Mouse (Mus musculus): ENCODE measurements at regions not wholly inside any gene's neighbourhood (a gene's known extent, or its start where the extent isn't known, plus 50 kb on each side); places are given as distances from the start of the nearest gene placed in this dataset.
"Not testable (repeated sequence)": the region's sequence is repeated elsewhere in the genome, so short reads cannot be mapped to it uniquely, and the experiment has no call there.

DNA sequence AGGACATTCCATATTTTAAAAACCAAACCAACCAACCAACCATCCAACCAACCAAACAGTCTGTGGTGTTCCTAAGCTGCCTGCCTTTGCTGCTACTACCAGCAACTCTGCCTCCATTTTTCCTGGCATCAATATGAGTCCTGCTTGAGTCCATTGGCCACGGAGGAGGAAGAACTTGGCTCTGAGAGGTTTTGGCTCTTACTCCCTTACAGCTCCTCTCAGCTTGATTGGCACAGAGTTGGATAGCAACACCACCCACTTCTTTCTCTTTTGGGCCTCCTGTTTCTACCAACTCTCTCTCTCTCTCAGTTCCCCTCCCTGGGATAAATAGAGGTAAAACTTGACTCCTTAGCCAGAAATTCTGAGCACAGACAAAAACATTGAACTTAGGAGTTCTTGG lies 804.6 kb upstream of the Kirrel3 start:
- Histone ChIP-seq H3K27me3 (replicated peaks) (no peaks in the 10 kb centered on the region), H3K36me3 (no peaks in the 10 kb centered on the region), H3K27ac (no peak overlapping the region), H3K9me3 (replicated peaks) (no peaks in the 10 kb centered on the region), H3K4me3 (no peak overlapping the region), H3K9ac (no peak overlapping the region), H3K4me2 (no peak overlapping the region), H3K4me1 (no peaks in the 10 kb centered on the region)
- no peak for ATAC-seq
- WGBS (ENCODE audit: insufficient replicate concordance), result 33% methylated on average over 1 of the region's 1 CpGs

DNA sequence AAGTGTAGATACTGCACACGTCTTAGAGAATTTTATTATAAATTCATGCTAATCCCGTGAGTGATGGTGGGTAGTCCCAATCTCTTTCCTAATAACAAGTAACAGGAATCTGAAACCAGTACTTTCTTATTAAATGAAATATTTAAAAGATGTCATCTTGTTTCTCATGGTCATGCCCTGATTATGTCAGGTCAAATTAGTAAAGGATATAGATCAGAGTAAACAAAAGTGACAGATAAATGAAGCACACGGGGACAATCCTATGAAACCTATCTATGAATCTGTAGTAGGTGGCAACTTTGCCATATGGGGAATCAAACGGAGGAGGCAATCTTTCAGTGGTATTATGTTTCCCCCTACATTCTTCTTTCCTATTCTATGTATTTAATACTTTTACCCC lies 794.0 kb upstream of the Kirrel3 start:
- no peaks in the 10 kb centered on the region for H3K36me3 ChIP-seq
- no peaks in the 10 kb centered on the region for H3K9me3 ChIP-seq (replicated peaks)
- H3K4me2 ChIP-seq, result no peak overlapping the region
- H3K27ac ChIP-seq, result no peak overlapping the region
- no peaks in the 10 kb centered on the region for H3K4me1 ChIP-seq
- no peaks in the 10 kb centered on the region for H3K27me3 ChIP-seq (replicated peaks)
- no peak overlapping the region for H3K9ac ChIP-seq
- H3K4me3 ChIP-seq, result no peak overlapping the region
- ATAC-seq, result no peak
- whole genome bisulfite sequencing (ENCODE audit: insufficient replicate concordance), result 58% methylated on average over 4 of the region's 4 CpGs

- H3K9ac ChIP-seq, result no peak overlapping the region
- ATAC-seq, result no peak
- no peak overlapping the region for H3K27ac ChIP-seq
- no peak overlapping the region for H3K4me3 ChIP-seq
- H3K27me3 ChIP-seq (replicated peaks), result no peaks in the 10 kb centered on the region
- H3K4me1 ChIP-seq, result no peaks in the 10 kb centered on the region
- H3K9me3 ChIP-seq (replicated peaks), result no peaks in the 10 kb centered on the region
- WGBS (ENCODE audit: insufficient replicate concordance), result 69% methylated on average over 2 of the region's 2 CpGs
- no peak overlapping the region for H3K4me2 ChIP-seq
- H3K36me3 ChIP-seq, result no peaks in the 10 kb centered on the region
These were observed 768.1 kb upstream of the Kirrel3 start for GRCm38 (mm10) chr9:33717614-33718013.

DNA sequence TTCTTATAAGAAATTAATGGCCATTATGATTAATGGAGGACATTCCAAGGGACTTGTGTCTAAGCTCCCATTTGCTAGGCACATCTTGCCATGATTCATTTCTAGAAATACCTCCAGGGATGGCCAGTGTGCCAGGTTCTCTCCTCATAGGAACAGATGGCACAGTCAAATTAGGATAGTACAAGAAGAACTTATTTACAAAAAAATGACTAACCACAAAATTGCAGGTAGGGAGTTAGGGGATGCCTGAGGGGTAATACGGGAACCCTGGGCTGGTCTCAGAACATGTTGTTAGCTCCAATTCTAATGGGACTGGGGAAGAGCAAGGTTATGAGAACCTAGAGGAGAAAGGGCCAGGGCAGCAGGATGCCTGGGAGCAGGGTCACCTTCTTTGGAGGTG lies 760.9 kb upstream of the Kirrel3 start:
- Histone ChIP-seq H3K4me2 (no peak overlapping the region), H3K27ac (no peak overlapping the region), H3K9ac (no peak overlapping the region), H3K4me1 (no peaks in the 10 kb centered on the region), H3K36me3 (no peaks in the 10 kb centered on the region), H3K27me3 (replicated peaks) (no peaks in the 10 kb centered on the region), H3K4me3 (no peak overlapping the region), H3K9me3 (replicated peaks) (no peaks in the 10 kb centered on the region)
- ATAC-seq, result no peak
- WGBS (ENCODE audit: insufficient replicate concordance), result 61% methylated on average over 1 of the region's 1 CpGs

DNA sequence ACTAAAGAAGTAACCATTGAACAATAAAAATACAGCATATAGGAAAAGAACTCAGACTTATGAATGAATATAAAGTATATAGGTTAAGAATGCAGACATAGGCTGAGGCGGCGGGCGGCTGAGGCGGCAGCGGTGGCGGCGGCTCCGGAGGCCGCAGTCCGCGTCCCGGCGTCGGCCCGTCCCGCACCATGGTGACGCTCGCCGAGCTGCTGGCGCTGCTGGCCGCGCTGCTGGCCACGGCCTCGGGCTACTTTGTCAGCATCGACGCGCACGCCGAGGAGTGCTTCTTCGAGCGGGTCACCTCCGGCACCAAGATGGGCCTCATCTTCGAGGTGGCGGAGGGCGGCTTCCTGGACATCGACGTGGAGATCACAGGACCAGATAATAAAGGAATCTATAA lies 757.6 kb upstream of the Kirrel3 start:
- H3K4me3 ChIP-seq; H3K4me2 ChIP-seq; H3K9ac ChIP-seq; H3K9me3 ChIP-seq (replicated peaks); ATAC-seq; H3K4me1 ChIP-seq; H3K36me3 ChIP-seq; H3K27me3 ChIP-seq (replicated peaks); H3K27ac ChIP-seq: not testable (repeated sequence)
- 70% methylated on average over 24 of the region's 37 CpGs for WGBS (ENCODE audit: insufficient replicate concordance)

- Histone ChIP-seq H3K27me3 (replicated peaks) (no peaks in the 10 kb centered on the region), H3K4me3 (no peak overlapping the region), H3K9me3 (replicated peaks) (no peaks in the 10 kb centered on the region), H3K4me2 (no peak overlapping the region), H3K9ac (no peak overlapping the region), H3K4me1 (no peaks in the 10 kb centered on the region), H3K27ac (no peak overlapping the region), H3K36me3 (no peaks in the 10 kb centered on the region)
- ATAC-seq, result no peak
These were observed 725.0 kb upstream of the Kirrel3 start for GRCm38 (mm10) chr9:33760701-33761100.

DNA sequence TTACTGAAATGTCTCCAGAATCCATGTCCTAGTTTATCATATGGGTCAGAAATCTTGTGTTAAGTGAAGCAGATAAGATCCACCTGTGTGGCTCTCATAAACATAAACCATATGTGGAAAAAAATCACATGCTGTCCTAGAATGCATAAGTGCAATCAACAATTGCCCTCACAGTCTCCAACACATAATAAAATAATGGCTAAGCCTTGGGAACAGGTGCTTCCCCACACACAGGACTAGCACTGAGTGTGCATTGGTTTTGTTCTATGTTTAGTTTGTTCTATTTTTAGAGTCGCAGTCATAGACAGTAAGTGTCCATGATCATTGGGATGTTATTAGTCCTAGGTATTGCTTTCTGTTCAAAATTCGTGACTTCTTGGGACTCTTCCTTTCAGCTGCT lies 719.5 kb upstream of the Kirrel3 start:
- 49% methylated on average over 2 of the region's 2 CpGs for WGBS (ENCODE audit: insufficient replicate concordance)
- no peaks in the 10 kb centered on the region for H3K27me3 ChIP-seq (replicated peaks)
- ATAC-seq, result no peak
- no peak overlapping the region for H3K4me2 ChIP-seq
- no peak overlapping the region for H3K27ac ChIP-seq
- no peaks in the 10 kb centered on the region for H3K36me3 ChIP-seq
- no peaks in the 10 kb centered on the region for H3K4me1 ChIP-seq
- no peaks in the 10 kb centered on the region for H3K9me3 ChIP-seq (replicated peaks)
- H3K9ac ChIP-seq, result no peak overlapping the region
- no peak overlapping the region for H3K4me3 ChIP-seq

- H3K4me1 ChIP-seq, result no peaks in the 10 kb centered on the region
- H3K9ac ChIP-seq, result no peak overlapping the region
- H3K9me3 ChIP-seq (replicated peaks), result no peaks in the 10 kb centered on the region
- H3K4me3 ChIP-seq, result no peak overlapping the region
- H3K27me3 ChIP-seq (replicated peaks), result no peaks in the 10 kb centered on the region
- WGBS (ENCODE audit: insufficient replicate concordance), result 58% methylated on average over 2 of the region's 2 CpGs
- ATAC-seq, result no peak
- no peaks in the 10 kb centered on the region for H3K36me3 ChIP-seq
- no peak overlapping the region for H3K4me2 ChIP-seq
- H3K27ac ChIP-seq, result no peak overlapping the region
These were observed 715.9 kb upstream of the Kirrel3 start for GRCm38 (mm10) chr9:33769811-33770210.

DNA sequence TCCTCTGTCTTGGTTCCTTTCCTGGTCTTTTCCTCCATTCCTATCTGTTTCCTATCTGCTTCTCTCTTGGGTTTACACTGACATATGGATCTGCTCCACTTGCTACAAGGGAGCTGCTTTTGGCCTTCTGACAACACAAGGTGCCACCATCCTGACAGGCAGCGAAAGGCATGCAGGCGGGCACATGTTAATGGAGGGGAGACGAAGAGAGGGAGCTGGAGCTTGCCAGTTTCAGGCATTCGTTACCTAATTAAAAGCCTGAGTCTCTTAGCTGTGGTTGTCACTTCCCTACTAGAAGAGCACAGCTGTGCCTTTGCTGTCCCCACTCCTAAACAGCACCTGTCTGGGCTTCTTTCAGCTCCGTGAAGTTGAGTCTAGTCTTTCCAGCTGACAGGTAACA lies 711.5 kb upstream of the Kirrel3 start:
- Histone ChIP-seq H3K27ac (no peak overlapping the region), H3K9ac (no peak overlapping the region), H3K4me1 (no peaks in the 10 kb centered on the region), H3K9me3 (replicated peaks) (no peaks in the 10 kb centered on the region), H3K4me3 (no peak overlapping the region), H3K36me3 (no peaks in the 10 kb centered on the region), H3K4me2 (no peak overlapping the region), H3K27me3 (replicated peaks) (no peaks in the 10 kb centered on the region)
- 65% methylated on average over 5 of the region's 5 CpGs for WGBS (ENCODE audit: insufficient replicate concordance)
- no peak for ATAC-seq

DNA sequence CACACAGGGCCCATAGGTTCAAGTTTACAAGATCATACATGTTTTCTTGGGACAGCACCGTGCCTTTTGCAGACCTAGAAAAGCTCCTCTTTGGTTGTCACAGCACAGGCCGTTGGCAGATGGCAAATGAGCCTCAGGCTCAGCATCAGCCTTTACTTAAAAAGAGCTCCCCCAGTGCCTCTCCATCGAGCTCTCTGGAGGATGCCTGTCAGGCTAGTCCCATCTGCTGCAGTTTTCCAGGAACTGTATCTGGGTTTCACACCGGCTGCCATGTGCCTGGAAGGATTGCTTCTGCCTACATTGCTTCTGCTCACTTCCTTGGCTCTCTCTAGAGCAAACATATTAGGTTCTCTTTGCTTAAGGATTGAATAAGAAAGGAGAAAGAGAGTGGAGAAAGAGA lies 695.1 kb upstream of the Kirrel3 start:
- no peaks in the 10 kb centered on the region for H3K4me1 ChIP-seq
- no peaks in the 10 kb centered on the region for H3K9me3 ChIP-seq (replicated peaks)
- no peaks in the 10 kb centered on the region for H3K27me3 ChIP-seq (replicated peaks)
- WGBS (ENCODE audit: insufficient replicate concordance), result 58% methylated on average over 4 of the region's 4 CpGs
- no peak overlapping the region for H3K27ac ChIP-seq
- H3K9ac ChIP-seq, result no peak overlapping the region
- H3K4me3 ChIP-seq, result no peak overlapping the region
- ATAC-seq, result no peak
- H3K4me2 ChIP-seq, result no peak overlapping the region
- no peaks in the 10 kb centered on the region for H3K36me3 ChIP-seq

DNA sequence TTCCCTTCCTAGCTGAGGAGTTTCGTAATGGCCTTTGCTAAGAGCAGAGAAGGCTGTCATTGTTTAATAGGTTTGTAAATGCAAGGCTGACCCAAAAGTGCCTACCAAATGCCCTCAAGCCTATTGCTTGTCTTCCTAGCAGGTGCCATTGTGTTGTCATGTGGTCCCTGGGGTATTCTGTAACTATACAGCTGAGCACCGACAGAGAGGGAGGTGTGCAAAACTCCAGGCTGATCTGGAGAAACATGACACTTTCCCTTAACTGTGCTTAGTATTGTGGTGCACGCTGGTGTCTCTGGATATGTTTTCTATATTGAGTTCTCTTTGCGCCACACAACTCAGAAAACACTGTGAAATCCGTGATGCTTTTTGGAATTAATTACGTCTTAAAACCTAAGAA lies 685.4 kb upstream of the Kirrel3 start:
- Histone ChIP-seq H3K27me3 (replicated peaks) (no peaks in the 10 kb centered on the region), H3K4me2 (no peak overlapping the region), H3K9ac (no peak overlapping the region), H3K27ac (no peak overlapping the region), H3K36me3 (no peaks in the 10 kb centered on the region), H3K4me1 (no peaks in the 10 kb centered on the region), H3K9me3 (replicated peaks) (no peaks in the 10 kb centered on the region), H3K4me3 (no peak overlapping the region)
- WGBS (ENCODE audit: insufficient replicate concordance), result 64% methylated on average over 6 of the region's 6 CpGs
- ATAC-seq, result no peak

DNA sequence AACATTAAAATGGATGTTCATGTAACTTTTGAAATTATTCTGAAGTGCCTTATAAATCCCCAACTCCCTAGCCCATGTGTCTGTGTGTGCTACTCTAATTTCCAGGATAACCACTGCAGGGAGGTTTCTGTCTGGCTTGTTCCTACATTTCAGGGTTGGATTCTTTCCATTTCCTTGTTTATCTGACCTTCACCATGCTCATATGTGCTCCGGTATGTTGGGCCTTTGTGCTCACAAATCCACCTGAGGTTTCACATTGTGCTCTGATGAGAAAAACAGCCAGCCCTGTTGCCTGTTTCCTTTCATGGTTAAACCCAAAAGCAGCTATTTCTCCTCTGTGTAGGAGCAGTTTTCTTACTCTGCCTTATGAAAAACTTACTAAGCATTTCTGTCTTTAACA lies 684.9 kb upstream of the Kirrel3 start:
- Histone ChIP-seq H3K36me3 (no peaks in the 10 kb centered on the region), H3K4me3 (no peak overlapping the region), H3K27ac (no peak overlapping the region), H3K9ac (no peak overlapping the region), H3K4me2 (no peak overlapping the region), H3K4me1 (no peaks in the 10 kb centered on the region), H3K9me3 (replicated peaks) (no peaks in the 10 kb centered on the region), H3K27me3 (replicated peaks) (no peaks in the 10 kb centered on the region)
- 70% methylated on average over 1 of the region's 1 CpGs for WGBS (ENCODE audit: insufficient replicate concordance)
- ATAC-seq, result no peak

GRCm38 (mm10) chr9:33814739-33815368 lies 670.8 kb upstream of the Kirrel3 start:
- no peak overlapping the region for H3K27ac ChIP-seq
- no peaks in the 10 kb centered on the region for H3K27me3 ChIP-seq (replicated peaks)
- H3K4me3 ChIP-seq, result no peak overlapping the region
- ATAC-seq, result no peak
- no peaks in the 10 kb centered on the region for H3K36me3 ChIP-seq
- no peaks in the 10 kb centered on the region for H3K4me1 ChIP-seq
- H3K9ac ChIP-seq, result no peak overlapping the region
- WGBS (ENCODE audit: insufficient replicate concordance), result 61% methylated on average over 5 of the region's 5 CpGs
- H3K4me2 ChIP-seq, result no peak overlapping the region
- no peaks in the 10 kb centered on the region for H3K9me3 ChIP-seq (replicated peaks)
